Mouse (Mus musculus): Measurements from ENCODE around the gene Cntnap2. TPM values are rescaled to one million over a fixed set of nuclear protein-coding genes. Genes with fewer than 3 reads are reported as not detected.

Cntnap2 gene
- polyA plus RNA-seq, 1 experiment from 2014 or later: 1.7 TPM

DNA sequence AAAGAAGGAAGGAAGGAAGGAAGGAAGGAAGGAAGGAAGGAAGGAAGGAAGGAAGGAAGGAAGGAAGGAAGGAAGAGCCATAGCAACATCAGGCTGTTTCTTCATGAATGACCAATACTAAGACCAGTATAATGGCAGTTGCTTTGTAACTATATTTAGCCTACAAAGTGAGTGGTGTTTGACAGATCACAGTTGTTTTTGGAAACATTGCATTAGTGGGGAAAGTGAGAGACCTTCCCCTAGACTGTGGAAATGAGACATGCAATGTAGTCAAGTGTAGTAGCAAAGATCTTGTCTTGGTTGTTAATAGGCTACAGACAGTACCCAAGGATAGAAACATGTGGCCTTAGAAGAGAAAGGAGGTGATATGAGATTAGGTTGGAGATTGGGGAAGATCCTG is 895.6 kb downstream of the Cntnap2 start:
- H3K4me3 ChIP-seq (ENCODE audit: low read length): no peak overlapping the region
- no peak overlapping the region for H3K27ac ChIP-seq (ENCODE audit: low read length)
- H3K9me3 ChIP-seq (ENCODE audit: control insufficient read depth, low read length): no peaks in the 10 kb centered on the region
- no peaks in the 10 kb centered on the region for H3K4me1 ChIP-seq (ENCODE audit: control insufficient read depth, insufficient read depth, low read length)
- no peaks in the 10 kb centered on the region for H3K27me3 ChIP-seq (replicated peaks; ENCODE audit: control insufficient read depth, insufficient read depth, low read length)
- ATAC-seq: no peak
- no peaks in the 10 kb centered on the region for H3K36me3 ChIP-seq (ENCODE audit: control insufficient read depth, insufficient read depth, low read length)
- no peak overlapping the region for H3K4me2 ChIP-seq (ENCODE audit: low read depth, low read length)
- H3K9ac ChIP-seq (ENCODE audit: low read depth, low read length): no peak overlapping the region

DNA sequence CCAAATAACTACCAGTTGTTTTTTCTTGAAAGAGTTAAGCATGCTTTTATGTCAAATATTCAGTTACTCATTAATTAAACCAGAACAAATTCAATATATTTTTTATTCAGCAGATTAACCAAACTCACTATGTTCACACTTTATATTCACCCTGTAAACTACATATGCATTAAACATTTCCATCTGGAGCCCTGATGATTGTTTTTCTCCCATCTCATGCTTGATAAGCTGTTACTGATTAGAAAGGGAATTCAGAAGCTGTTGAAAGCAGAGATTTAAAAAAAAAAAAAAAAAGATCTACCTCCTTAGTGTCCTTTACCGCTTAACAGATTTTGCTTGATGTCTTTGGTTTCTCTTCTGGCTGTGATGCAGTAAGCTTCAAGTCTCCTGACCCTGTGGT is 905.3 kb downstream of the Cntnap2 start:
- Histone ChIP-seq H3K27me3 (replicated peaks; ENCODE audit: control insufficient read depth, insufficient read depth, low read length) (no peaks in the 10 kb centered on the region), H3K36me3 (ENCODE audit: control insufficient read depth, insufficient read depth, low read length) (no peaks in the 10 kb centered on the region), H3K4me3 (ENCODE audit: low read length) (no peak overlapping the region), H3K9ac (ENCODE audit: low read depth, low read length) (no peak overlapping the region), H3K27ac (ENCODE audit: low read length) (no peak overlapping the region), H3K4me1 (ENCODE audit: control insufficient read depth, insufficient read depth, low read length) (no peaks in the 10 kb centered on the region), H3K4me2 (ENCODE audit: low read depth, low read length) (no peak overlapping the region), H3K9me3 (ENCODE audit: control insufficient read depth, low read length) (no peaks in the 10 kb centered on the region)
- no peak for ATAC-seq
- 84% methylated on average over 1 of the region's 1 CpGs for WGBS

DNA sequence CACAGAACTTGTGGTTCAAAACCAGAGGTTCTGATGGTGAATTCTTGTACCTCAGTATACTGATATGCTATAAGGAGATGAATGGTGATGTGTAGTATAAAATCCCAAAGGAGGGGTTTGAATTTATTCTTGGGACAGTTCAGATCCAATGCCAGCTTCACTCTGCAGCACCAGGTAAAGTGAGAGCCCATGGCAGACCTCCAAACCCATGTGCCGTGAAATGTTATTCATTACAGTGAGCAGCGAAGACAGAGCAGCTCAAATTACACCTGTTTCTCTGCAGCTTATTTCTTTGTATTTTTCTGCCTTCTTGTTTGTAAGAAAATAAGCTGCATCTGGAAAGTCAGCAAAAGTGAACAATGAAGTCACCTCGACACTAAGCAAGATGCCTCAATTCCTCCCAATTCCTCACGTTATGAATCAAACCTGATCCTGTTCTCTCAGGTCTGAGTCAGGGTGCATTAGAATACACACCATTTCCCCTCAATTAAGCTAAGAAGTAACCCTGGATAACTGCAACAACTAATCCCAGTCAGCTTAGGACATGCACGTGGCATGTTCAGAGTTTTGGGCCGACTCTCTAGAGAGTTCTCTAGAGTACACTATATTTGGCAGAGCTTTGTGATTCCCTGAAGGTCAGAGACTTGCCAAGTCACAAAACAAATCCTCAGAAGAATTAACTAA is 915.5 kb downstream of the Cntnap2 start:
- no peaks in the 10 kb centered on the region for H3K36me3 ChIP-seq (ENCODE audit: control insufficient read depth, insufficient read depth, low read length)
- H3K4me3 ChIP-seq (ENCODE audit: low read length): no peak overlapping the region
- WGBS: 73% methylated on average over 6 of the region's 6 CpGs
- no peak overlapping the region for H3K4me2 ChIP-seq (ENCODE audit: low read depth, low read length)
- no peak overlapping the region for H3K9ac ChIP-seq (ENCODE audit: low read depth, low read length)
- no peaks in the 10 kb centered on the region for H3K4me1 ChIP-seq (ENCODE audit: control insufficient read depth, insufficient read depth, low read length)
- no peaks in the 10 kb centered on the region for H3K27me3 ChIP-seq (replicated peaks; ENCODE audit: control insufficient read depth, insufficient read depth, low read length)
- H3K9me3 ChIP-seq (ENCODE audit: control insufficient read depth, low read length): no peaks in the 10 kb centered on the region
- ATAC-seq: no peak
- H3K27ac ChIP-seq (ENCODE audit: low read length): no peak overlapping the region

DNA sequence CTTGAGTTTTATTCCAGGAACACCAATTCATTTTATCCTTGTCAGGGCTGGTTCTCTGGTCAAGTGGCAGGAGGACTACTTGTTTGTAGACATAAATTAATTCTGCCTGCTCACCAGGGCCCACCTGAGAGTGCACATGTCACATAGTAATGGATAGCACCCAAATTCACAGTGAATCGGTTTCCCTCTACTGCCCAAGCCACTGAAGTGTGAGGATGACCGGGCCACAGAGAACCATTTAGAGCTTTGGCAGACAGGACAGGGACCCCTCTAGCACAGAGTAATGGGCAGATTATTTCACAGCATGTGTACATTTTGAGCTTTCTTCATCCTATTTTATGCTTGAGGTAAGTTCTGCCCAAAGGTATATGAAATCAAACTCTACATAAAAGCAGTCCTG is 920.0 kb downstream of the Cntnap2 start:
- 88% methylated on average over 2 of the region's 2 CpGs for WGBS

DNA sequence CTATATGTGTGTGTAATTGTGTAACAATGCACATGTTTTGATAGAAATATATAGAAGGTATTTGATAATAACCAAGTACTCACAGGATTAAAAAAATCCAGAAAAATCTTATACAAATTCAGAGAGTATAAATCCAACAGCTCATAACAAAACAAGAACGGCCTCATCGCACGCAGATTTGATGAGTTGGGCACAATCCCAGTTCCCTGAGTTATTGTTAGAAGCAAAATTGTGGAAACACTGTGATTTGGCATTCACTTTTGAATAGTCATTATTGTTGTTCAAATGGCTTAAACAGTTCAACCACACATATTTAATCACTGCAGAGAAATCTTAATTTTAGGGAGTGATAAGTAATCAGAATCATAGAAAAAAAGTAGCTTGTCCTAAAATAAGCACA is 928.9 kb downstream of the Cntnap2 start:
- no peak overlapping the region for H3K4me2 ChIP-seq (ENCODE audit: low read depth, low read length)
- H3K27ac ChIP-seq (ENCODE audit: low read length): no peak overlapping the region
- no peaks in the 10 kb centered on the region for H3K36me3 ChIP-seq (ENCODE audit: control insufficient read depth, insufficient read depth, low read length)
- no peak for ATAC-seq
- H3K9ac ChIP-seq (ENCODE audit: low read depth, low read length): no peak overlapping the region
- no peaks in the 10 kb centered on the region for H3K9me3 ChIP-seq (ENCODE audit: control insufficient read depth, low read length)
- 89% methylated on average over 3 of the region's 3 CpGs for WGBS
- H3K4me3 ChIP-seq (ENCODE audit: low read length): no peak overlapping the region
- no peaks in the 10 kb centered on the region for H3K27me3 ChIP-seq (replicated peaks; ENCODE audit: control insufficient read depth, insufficient read depth, low read length)
- no peaks in the 10 kb centered on the region for H3K4me1 ChIP-seq (ENCODE audit: control insufficient read depth, insufficient read depth, low read length)

More for the DNA sequence above, 920.0 kb downstream of the Cntnap2 start:
- H3K9me3 ChIP-seq (ENCODE audit: control insufficient read depth, low read length): no peaks in the 10 kb centered on the region
- no peaks in the 10 kb centered on the region for H3K36me3 ChIP-seq (ENCODE audit: control insufficient read depth, insufficient read depth, low read length)
- no peak overlapping the region for H3K27ac ChIP-seq (ENCODE audit: low read length)
- no peak overlapping the region for H3K9ac ChIP-seq (ENCODE audit: low read depth, low read length)
- no peak for ATAC-seq
- no peak overlapping the region for H3K4me3 ChIP-seq (ENCODE audit: low read length)
- no peak overlapping the region for H3K4me2 ChIP-seq (ENCODE audit: low read depth, low read length)
- no peaks in the 10 kb centered on the region for H3K27me3 ChIP-seq (replicated peaks; ENCODE audit: control insufficient read depth, insufficient read depth, low read length)
- H3K4me1 ChIP-seq (ENCODE audit: control insufficient read depth, insufficient read depth, low read length): no peaks in the 10 kb centered on the region

DNA sequence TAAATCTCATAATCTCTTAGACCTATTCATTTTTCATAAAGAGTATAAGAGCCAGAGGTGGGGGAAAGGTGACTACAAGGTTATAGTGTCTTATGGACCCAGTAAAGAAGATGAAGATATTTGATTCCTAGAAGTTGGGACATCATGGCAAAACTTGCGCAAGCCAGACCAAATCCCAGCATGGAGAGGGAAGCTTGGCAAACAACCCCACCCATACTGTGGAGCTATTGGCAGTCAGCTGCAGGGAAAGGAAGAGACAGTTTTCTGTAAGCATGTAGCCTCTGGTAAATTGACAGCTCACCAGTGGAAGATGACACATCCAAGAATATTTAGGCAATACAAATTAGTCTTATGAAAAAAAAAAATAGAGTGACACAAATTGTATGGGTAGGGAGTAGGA is 931.9 kb downstream of the Cntnap2 start:
- Histone ChIP-seq H3K4me2 (ENCODE audit: low read depth, low read length) (no peak overlapping the region), H3K9me3 (ENCODE audit: control insufficient read depth, low read length) (no peaks in the 10 kb centered on the region), H3K36me3 (ENCODE audit: control insufficient read depth, insufficient read depth, low read length) (no peaks in the 10 kb centered on the region), H3K27me3 (replicated peaks; ENCODE audit: control insufficient read depth, insufficient read depth, low read length) (no peaks in the 10 kb centered on the region), H3K4me1 (ENCODE audit: control insufficient read depth, insufficient read depth, low read length) (no peaks in the 10 kb centered on the region), H3K27ac (ENCODE audit: low read length) (no peak overlapping the region), H3K9ac (ENCODE audit: low read depth, low read length) (no peak overlapping the region), H3K4me3 (ENCODE audit: low read length) (no peak overlapping the region)
- 82% methylated on average over 1 of the region's 1 CpGs for WGBS
- no peak for ATAC-seq

DNA sequence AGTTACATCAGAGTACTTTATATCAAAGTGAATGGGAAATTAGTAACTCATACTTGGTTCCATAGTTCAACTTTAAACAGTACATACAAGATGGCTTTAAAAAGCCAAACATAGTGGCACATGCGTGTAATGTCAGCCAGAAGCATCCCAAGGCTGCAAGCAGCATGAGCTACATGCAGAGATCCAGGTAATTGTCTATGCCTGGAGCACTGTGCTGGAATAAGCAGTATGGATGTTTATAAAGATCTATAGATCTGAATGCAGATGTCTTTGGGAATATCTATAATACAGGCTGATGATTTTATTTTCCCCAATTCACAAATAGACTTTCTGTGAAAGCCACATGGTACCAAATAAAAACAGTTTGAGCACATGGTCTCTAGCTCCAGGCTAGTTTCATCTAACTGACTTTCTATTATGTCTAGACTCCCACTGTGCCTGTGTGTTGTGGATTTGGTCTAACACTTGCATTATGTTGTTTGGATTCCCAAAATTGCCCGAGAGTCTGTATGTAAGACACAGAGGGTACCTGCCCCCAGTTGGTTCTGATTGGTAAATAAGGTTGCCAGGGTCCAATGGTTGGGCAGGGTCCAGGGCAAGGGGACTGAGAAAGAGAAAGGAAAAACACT is 963.5 kb downstream of the Cntnap2 start:
- H3K27me3 ChIP-seq (replicated peaks; ENCODE audit: control insufficient read depth, insufficient read depth, low read length): no peaks in the 10 kb centered on the region
- no peak for ATAC-seq
- H3K4me3 ChIP-seq (ENCODE audit: low read length): no peak overlapping the region
- H3K4me2 ChIP-seq (ENCODE audit: low read depth, low read length): no peak overlapping the region
- H3K27ac ChIP-seq (ENCODE audit: low read length): no peak overlapping the region
- no peaks in the 10 kb centered on the region for H3K36me3 ChIP-seq (ENCODE audit: control insufficient read depth, insufficient read depth, low read length)
- no peak overlapping the region for H3K9ac ChIP-seq (ENCODE audit: low read depth, low read length)
- no peaks in the 10 kb centered on the region for H3K9me3 ChIP-seq (ENCODE audit: control insufficient read depth, low read length)
- 75% methylated on average over 2 of the region's 2 CpGs for WGBS
- H3K4me1 ChIP-seq (ENCODE audit: control insufficient read depth, insufficient read depth, low read length): no peaks in the 10 kb centered on the region

DNA sequence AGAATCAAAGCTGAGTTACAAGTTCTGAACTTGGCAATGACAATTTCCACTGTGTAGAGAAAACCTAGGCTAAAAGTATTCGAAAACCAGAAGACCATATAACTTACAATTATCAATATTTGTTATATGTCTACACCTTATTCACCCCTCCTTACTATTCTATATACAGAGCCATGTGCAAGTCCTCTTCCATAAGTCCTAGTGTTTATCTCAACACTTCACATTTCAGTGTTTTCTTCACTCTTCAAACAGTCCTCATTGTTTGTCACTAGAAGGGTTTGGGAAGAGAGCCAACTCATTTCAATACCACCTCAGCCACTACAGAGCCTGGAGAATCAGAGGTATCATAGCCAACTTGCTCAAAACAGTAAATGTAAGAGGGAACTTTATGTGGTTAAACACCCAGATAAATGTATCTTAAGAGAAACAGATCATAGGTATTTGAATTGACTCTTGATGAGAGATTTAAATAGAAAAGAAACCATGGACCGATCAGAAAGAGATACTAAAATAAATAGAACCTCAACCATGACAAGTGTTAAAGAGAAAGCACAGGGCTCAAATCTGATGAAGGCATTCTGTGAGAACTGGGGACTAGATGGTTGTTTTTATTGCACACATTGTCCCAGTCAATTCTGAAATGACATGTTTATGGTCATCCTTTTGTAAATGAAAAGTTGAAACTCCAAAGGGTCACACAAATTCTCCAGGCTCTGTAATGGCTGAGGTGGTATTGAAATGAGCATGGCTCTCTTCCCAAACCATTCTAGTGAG is 972.9 kb downstream of the Cntnap2 start:
- Histone ChIP-seq H3K27me3 (replicated peaks; ENCODE audit: control insufficient read depth, insufficient read depth, low read length) (no peaks in the 10 kb centered on the region), H3K9ac (ENCODE audit: low read depth, low read length) (no peak overlapping the region), H3K36me3 (ENCODE audit: control insufficient read depth, insufficient read depth, low read length) (no peaks in the 10 kb centered on the region), H3K9me3 (ENCODE audit: control insufficient read depth, low read length) (no peaks in the 10 kb centered on the region), H3K27ac (ENCODE audit: low read length) (no peak overlapping the region), H3K4me3 (ENCODE audit: low read length) (no peak overlapping the region), H3K4me1 (ENCODE audit: control insufficient read depth, insufficient read depth, low read length) (no peaks in the 10 kb centered on the region), H3K4me2 (ENCODE audit: low read depth, low read length) (no peak overlapping the region)
- ATAC-seq: no peak
- WGBS: 65% methylated on average over 2 of the region's 2 CpGs

DNA sequence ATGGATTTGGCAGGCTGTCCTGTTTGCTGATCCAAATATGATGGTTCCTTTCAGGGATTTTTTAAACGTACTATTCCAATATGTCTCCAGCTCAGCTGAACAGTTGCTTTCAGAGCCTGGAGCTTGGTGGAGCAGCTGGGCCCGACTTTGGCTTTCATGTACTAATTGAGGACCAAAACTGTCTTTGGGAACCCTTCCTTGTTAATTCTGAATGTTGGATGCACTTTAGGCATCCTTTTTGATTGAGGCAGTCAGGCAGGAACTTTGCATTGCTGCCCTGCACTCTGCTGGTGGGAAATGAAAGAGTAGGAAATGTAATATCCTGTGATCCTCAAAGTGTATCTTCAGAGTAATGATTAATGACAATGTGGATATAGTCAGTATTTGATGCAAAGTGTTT is 974.0 kb downstream of the Cntnap2 start:
- H3K27me3 ChIP-seq (replicated peaks; ENCODE audit: control insufficient read depth, insufficient read depth, low read length): no peaks in the 10 kb centered on the region
- no peak overlapping the region for H3K4me2 ChIP-seq (ENCODE audit: low read depth, low read length)
- no peaks in the 10 kb centered on the region for H3K36me3 ChIP-seq (ENCODE audit: control insufficient read depth, insufficient read depth, low read length)
- no peaks in the 10 kb centered on the region for H3K4me1 ChIP-seq (ENCODE audit: control insufficient read depth, insufficient read depth, low read length)
- no peak for ATAC-seq
- no peak overlapping the region for H3K4me3 ChIP-seq (ENCODE audit: low read length)
- no peak overlapping the region for H3K27ac ChIP-seq (ENCODE audit: low read length)
- 74% methylated on average over 2 of the region's 2 CpGs for WGBS
- no peaks in the 10 kb centered on the region for H3K9me3 ChIP-seq (ENCODE audit: control insufficient read depth, low read length)
- no peak overlapping the region for H3K9ac ChIP-seq (ENCODE audit: low read depth, low read length)

Measured in intestine, embryonic 16.5 days (tissue).